Mouse (Mus musculus) limb, embryonic 15.5 days (tissue): Measurements from ENCODE around the gene Vps33b. TPM values are rescaled to one million over a fixed set of nuclear protein-coding genes. Genes with fewer than 3 reads are reported as not detected.

Source experiments
- polyA plus RNA-seq: library from polyadenylated mRNA; unstranded; fragments of >200 nt; fragmentation: Nextera tagmentation; extraction: Ambion mirVana; gene quantifications from 2 replicates; pipeline ENCODE4 v1.2.1, GENCODE M21; 2015

Vps33b gene
- polyA plus RNA-seq, 1 experiment from 2014 or later: 11.8 TPM

Other genes starting within 250 kb of the Vps33b start
- 16.9 and 18.9 TPM in 2 replicates for gene Zfp710, start 244.8 kb upstream of the Vps33b start, polyA plus RNA-seq
- 546 and 644 TPM in 2 replicates for gene Idh2, start 154.3 kb upstream of the Vps33b start, polyA plus RNA-seq
- gene Sema4b, start 82.8 kb upstream of the Vps33b start, polyA plus RNA-seq: 16.5 and 18.1 TPM in 2 replicates
- 62.5 and 69.4 TPM in 2 replicates for gene Cib1, start 36.8 kb upstream of the Vps33b start, polyA plus RNA-seq
- 3.2 and 3.8 TPM in 2 replicates for gene Gdpgp1, start 36.8 kb upstream of the Vps33b start, polyA plus RNA-seq
- gene Ttll13, start 23.3 kb upstream of the Vps33b start, polyA plus RNA-seq: 0.73 and 1.1 TPM in 2 replicates
- 48.7 and 49.2 TPM in 2 replicates for gene Ngrn, start 8.4 kb upstream of the Vps33b start, polyA plus RNA-seq
- gene Prc1, start 24.8 kb downstream of the Vps33b start, polyA plus RNA-seq: 103 and 116 TPM in 2 replicates
- gene Rccd1, start 54.8 kb downstream of the Vps33b start, polyA plus RNA-seq: 8.0 and 9.5 TPM in 2 replicates
- gene Unc45a, start 71.4 kb downstream of the Vps33b start, polyA plus RNA-seq: 51.4 and 51.7 TPM in 2 replicates
- gene Hddc3, start 73.5 kb downstream of the Vps33b start, polyA plus RNA-seq: 18.4 and 19.4 TPM in 2 replicates
- gene Man2a2, start 101.7 kb downstream of the Vps33b start, polyA plus RNA-seq: 15.7 and 17.6 TPM in 2 replicates
- 14.8 and 15.8 TPM in 2 replicates for gene Fes, start 118.3 kb downstream of the Vps33b start, polyA plus RNA-seq
- gene Furin, start 135.8 kb downstream of the Vps33b start, polyA plus RNA-seq: 12.8 and 13.7 TPM in 2 replicates